Mouse (Mus musculus): ENCODE measurements at regions not wholly inside any gene's neighbourhood (a gene's known extent, or its start where the extent isn't known, plus 50 kb on each side); places are given as distances from the start of the nearest gene placed in this dataset.

- no peak for DNase-seq (ENCODE audit: extremely low spot score in 1 of 2, low spot score in 2 of 2)
- Histone ChIP-seq H3K4me3 (no peak overlapping the region), H3K27ac (no peak overlapping the region)
- TF ChIP-seq CTCF (IDR thresholded peaks at IDR 0.05), result no peak
- intact Hi-C loops (cut with DNase I), result no loop called here
Measured at GRCm38 (mm10) chr5:120322031-120322731, 109.3 kb upstream of the Lhx5 start.

GRCm38 (mm10) chr5:120322732-120323316 lies 108.7 kb upstream of the Lhx5 start:
- no peak for DNase-seq (ENCODE audit: extremely low spot score in 1 of 2, low spot score in 2 of 2)
- Histone ChIP-seq H3K27ac (no peak overlapping the region), H3K4me3 (no peak overlapping the region)
- intact Hi-C loops (cut with DNase I), result no loop called here
- TF ChIP-seq CTCF (IDR thresholded peaks at IDR 0.05), result no peak

- DNase-seq (ENCODE audit: extremely low spot score in 1 of 2, low spot score in 2 of 2), result no peak
- Histone ChIP-seq H3K4me3 (no peak overlapping the region), H3K27ac (no peak overlapping the region)
- intact Hi-C loops (cut with DNase I), result no loop called here
- TF ChIP-seq CTCF (IDR thresholded peaks at IDR 0.05), result no peak
Measured at GRCm38 (mm10) chr5:120324111-120324510, 107.4 kb upstream of the Lhx5 start.

- no peak overlapping the region for H3K4me3 ChIP-seq
- no peak for TF ChIP-seq CTCF (IDR thresholded peaks at IDR 0.05)
- H3K27ac ChIP-seq, result no peak overlapping the region
- intact Hi-C loops (cut with DNase I), result no loop called here
- DNase-seq (ENCODE audit: extremely low spot score in 1 of 2, low spot score in 2 of 2), result peak in 1 of 2 experiments; percentile 10
Measured at GRCm38 (mm10) chr5:120325386-120325910, 106.1 kb upstream of the Lhx5 start.

- no peak overlapping the region for H3K4me3 ChIP-seq
- no peak for TF ChIP-seq CTCF (IDR thresholded peaks at IDR 0.05)
- intact Hi-C loops (cut with DNase I), result no loop called here
- DNase-seq (ENCODE audit: extremely low spot score in 1 of 2, low spot score in 2 of 2), result peak; percentile 23 to 59
- no peak overlapping the region for H3K27ac ChIP-seq
Measured at GRCm38 (mm10) chr5:120332030-120332429, 99.5 kb upstream of the Lhx5 start.

GRCm38 (mm10) chr5:120339162-120339561 lies 92.3 kb upstream of the Lhx5 start:
- Histone ChIP-seq H3K27ac (no peak overlapping the region), H3K4me3 (no peak overlapping the region)
- no peak for DNase-seq (ENCODE audit: extremely low spot score in 1 of 2, low spot score in 2 of 2)
- TF ChIP-seq CTCF (IDR thresholded peaks at IDR 0.05), result no peak
- intact Hi-C loops (cut with DNase I), result no loop called here

GRCm38 (mm10) chr5:120340696-120341231 lies 90.7 kb upstream of the Lhx5 start:
- Histone ChIP-seq H3K4me3 (no peak overlapping the region), H3K27ac (no peak overlapping the region)
- DNase-seq (ENCODE audit: extremely low spot score in 1 of 2, low spot score in 2 of 2), result no peak
- no peak for TF ChIP-seq CTCF (IDR thresholded peaks at IDR 0.05)
- intact Hi-C loops (cut with DNase I), result no loop called here

- H3K27ac ChIP-seq, result no peak overlapping the region
- intact Hi-C loops (cut with DNase I), result no loop called here
- no peak for DNase-seq (ENCODE audit: extremely low spot score in 1 of 2, low spot score in 2 of 2)
- no peak for TF ChIP-seq CTCF (IDR thresholded peaks at IDR 0.05)
- no peak overlapping the region for H3K4me3 ChIP-seq
Measured at GRCm38 (mm10) chr5:120350461-120350860, 81.0 kb upstream of the Lhx5 start.

GRCm38 (mm10) chr5:120351827-120352226 lies 79.7 kb upstream of the Lhx5 start:
- intact Hi-C loops (cut with DNase I), result no loop called here
- no peak overlapping the region for H3K4me3 ChIP-seq
- DNase-seq (ENCODE audit: extremely low spot score in 1 of 2, low spot score in 2 of 2), result no peak
- TF ChIP-seq CTCF (IDR thresholded peaks at IDR 0.05), result no peak
- no peak overlapping the region for H3K27ac ChIP-seq

GRCm38 (mm10) chr5:120353657-120354056 lies 77.8 kb upstream of the Lhx5 start:
- H3K4me3 ChIP-seq, result no peak overlapping the region
- intact Hi-C loops (cut with DNase I), result no loop called here
- TF ChIP-seq CTCF (IDR thresholded peaks at IDR 0.05), result no peak
- DNase-seq (ENCODE audit: extremely low spot score in 1 of 2, low spot score in 2 of 2), result no peak
- H3K27ac ChIP-seq, result no peak overlapping the region

GRCm38 (mm10) chr5:120356950-120357349 lies 74.5 kb upstream of the Lhx5 start:
- Histone ChIP-seq H3K4me3 (no peak overlapping the region), H3K27ac (no peak overlapping the region)
- intact Hi-C loops (cut with DNase I), result no loop called here
- TF ChIP-seq CTCF (IDR thresholded peaks at IDR 0.05), result no peak
- no peak for DNase-seq (ENCODE audit: extremely low spot score in 1 of 2, low spot score in 2 of 2)

- TF ChIP-seq CTCF (IDR thresholded peaks at IDR 0.05), result no peak
- DNase-seq (ENCODE audit: extremely low spot score in 1 of 2, low spot score in 2 of 2), result no peak
- intact Hi-C loops (cut with DNase I), result no loop called here
- no peak overlapping the region for H3K27ac ChIP-seq
- no peak overlapping the region for H3K4me3 ChIP-seq
Measured at GRCm38 (mm10) chr5:120358084-120358690, 73.3 kb upstream of the Lhx5 start.
